Mouse (Mus musculus): ENCODE measurements around the gene Arhgef3.

GRCm38 (mm10) chr14:27115275-27115660 lies 569 bp downstream of the Arhgef3 start:
- no peak for TF ChIP-seq CTCF (IDR thresholded peaks at IDR 0.05; ENCODE audit: low read depth, low read length)
- no peak for TF ChIP-seq GATA1 (IDR thresholded peaks at IDR 0.05; ENCODE audit: borderline replicate concordance, low read length)

All from G1E (cell line).